8 mouse cellular contexts compared by ENCODE assay signal in the genomic region with DNA sequence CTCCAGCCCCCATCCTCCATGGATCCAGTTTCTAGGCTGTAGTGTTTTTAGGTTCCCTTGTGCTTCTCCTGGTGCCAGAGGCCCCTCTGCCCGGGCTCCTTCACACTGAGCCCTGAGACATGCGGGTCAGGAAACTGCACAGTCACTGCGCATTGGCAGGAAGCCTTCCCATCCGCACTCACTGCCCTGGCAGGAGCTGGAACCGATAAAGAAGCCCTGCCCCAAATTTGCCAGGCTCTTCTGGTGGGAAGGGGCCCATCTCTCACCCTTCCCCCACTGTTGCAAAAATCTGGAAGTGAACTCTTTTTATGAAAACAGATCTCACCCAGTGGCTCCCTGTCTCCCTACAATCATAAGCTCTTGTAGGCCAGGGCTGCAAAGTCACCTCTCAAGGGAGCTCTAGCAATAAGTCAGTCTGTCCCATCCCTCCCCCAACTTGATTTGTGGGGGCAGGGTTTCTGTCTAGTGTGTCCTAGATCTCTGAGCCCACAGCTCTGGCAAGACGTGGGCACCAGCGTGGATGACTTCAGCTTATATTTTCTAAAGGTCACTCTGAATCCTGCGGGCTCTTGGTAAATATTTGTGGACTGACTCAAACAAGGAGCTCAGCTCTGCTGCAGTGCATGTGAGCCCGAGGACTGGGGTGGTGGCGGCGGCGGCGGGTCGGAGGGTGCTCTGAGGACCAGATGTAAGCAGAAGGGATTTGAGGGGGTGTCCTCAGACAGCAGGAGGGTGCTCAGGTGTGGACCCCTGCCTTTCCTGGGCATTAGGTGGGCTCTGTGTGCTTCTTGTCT. TPM values are rescaled to one million over a fixed set of nuclear protein-coding genes. Genes with fewer than 3 reads are reported as not detected.
DNase-seq lines count a peak whose midpoint lies in the region; ATAC-seq and TF ChIP-seq lines count a peak whose summit lies in the region.

No protein-coding gene starts in this region.

- no peak for TF ChIP-seq POLR2A in limb, embryonic 14.5 days (IDR thresholded peaks at IDR 0.05; ENCODE audit: borderline replicate concordance, extremely low read depth, insufficient read depth, insufficient read length)

- H3K4me1 ChIP-seq in megakaryocyte, embryonic 14.5 days: peaks cover 74% of the 10 kb centered on the region
- H3K4me1 ChIP-seq in brown adipose tissue, adult 24 weeks (ENCODE audit: control insufficient read depth, insufficient read depth, insufficient read length, low read length): peaks cover 35% of the 10 kb centered on the region
- H3K4me1 ChIP-seq in forebrain, embryonic 14.5 days (ENCODE audit: control insufficient read depth, insufficient read depth, low read length): peaks cover 52% of the 10 kb centered on the region
- peaks cover 55% of the 10 kb centered on the region for H3K4me1 ChIP-seq in hindbrain, embryonic 14.5 days (replicated peaks; ENCODE audit: control insufficient read depth, insufficient read depth, low read length)
- H3K4me1 ChIP-seq in limb, embryonic 14.5 days (ENCODE audit: control insufficient read depth, insufficient read depth, low read length): peaks cover 59% of the 10 kb centered on the region
- peaks cover 67% of the 10 kb centered on the region for H3K4me1 ChIP-seq in midbrain, embryonic 15.5 days

- H3K27ac ChIP-seq in brown adipose tissue, adult 24 weeks (replicated peaks; ENCODE audit: low read depth, low read length): peak overlapping the region; percentile 100
- peak overlapping the region; percentile 98 for H3K27ac ChIP-seq in forebrain, embryonic 14.5 days (ENCODE audit: low read depth, low read length)
- H3K27ac ChIP-seq in hindbrain, embryonic 14.5 days: peak overlapping the region; percentile 99
- peak overlapping the region; percentile 97 for H3K27ac ChIP-seq in limb, embryonic 14.5 days (replicated peaks; ENCODE audit: low read depth, low read length)
- peak overlapping the region; percentile 95 for H3K27ac ChIP-seq in midbrain, embryonic 15.5 days

- H3K27me3 ChIP-seq in megakaryocyte, embryonic 14.5 days (replicated peaks): no peaks in the 10 kb centered on the region
- no peaks in the 10 kb centered on the region for H3K27me3 ChIP-seq in forebrain, embryonic 14.5 days (replicated peaks; ENCODE audit: control insufficient read depth, insufficient read depth, low read length)
- H3K27me3 ChIP-seq in hindbrain, embryonic 14.5 days (ENCODE audit: control insufficient read depth, insufficient read depth, low read length): no peaks in the 10 kb centered on the region
- no peaks in the 10 kb centered on the region for H3K27me3 ChIP-seq in limb, embryonic 14.5 days (ENCODE audit: control insufficient read depth, insufficient read depth, low read length)
- H3K27me3 ChIP-seq in midbrain, embryonic 15.5 days (replicated peaks): no peaks in the 10 kb centered on the region

- WGBS in forebrain, embryonic 14.5 days: 58% methylated on average over 14 of the region's 14 CpGs
- WGBS in hindbrain, embryonic 14.5 days: 57% methylated on average over 14 of the region's 14 CpGs
- WGBS in limb, embryonic 14.5 days: 38% methylated on average over 14 of the region's 14 CpGs
- 59% methylated on average over 14 of the region's 14 CpGs for WGBS in midbrain, embryonic 15.5 days

- H3K4me2 ChIP-seq in forebrain, embryonic 14.5 days (ENCODE audit: low read length): 0 out of 2 replicates have a peak overlapping the region, but pooled peaks have one; percentile 1
- peak overlapping the region; percentile 84; the same call in 1 of the 2 replicates for H3K4me2 ChIP-seq in hindbrain, embryonic 14.5 days (replicated peaks)
- peak overlapping the region; percentile 70 for H3K4me2 ChIP-seq in limb, embryonic 14.5 days (replicated peaks; ENCODE audit: low read depth, low read length, severe bottlenecking)
- H3K4me2 ChIP-seq in midbrain, embryonic 15.5 days: peak overlapping the region; percentile 14; the same call in 1 of the 2 replicates

- no peaks in the 10 kb centered on the region for H3K9me3 ChIP-seq in megakaryocyte, embryonic 14.5 days
- no peaks in the 10 kb centered on the region for H3K9me3 ChIP-seq in forebrain, embryonic 14.5 days (replicated peaks; ENCODE audit: control insufficient read depth, low read length)
- no peaks in the 10 kb centered on the region for H3K9me3 ChIP-seq in hindbrain, embryonic 14.5 days (ENCODE audit: control insufficient read depth, low read length)
- H3K9me3 ChIP-seq in limb, embryonic 14.5 days (ENCODE audit: control insufficient read depth, low read length): no peaks in the 10 kb centered on the region
- no peaks in the 10 kb centered on the region for H3K9me3 ChIP-seq in midbrain, embryonic 15.5 days

- peak; percentile 24 for DNase-seq in forebrain, embryonic 14.5 days (ENCODE audit: low spot score)
- DNase-seq in hindbrain, embryonic 14.5 days (ENCODE audit: low spot score): no peak
- no peak for DNase-seq in limb, embryonic 14.5 days (ENCODE audit: low spot score)
- DNase-seq in thymus, postnatal 25 days: peak; percentile 52

- peak overlapping the region; percentile 99 for H3K4me3 ChIP-seq in megakaryocyte, embryonic 14.5 days (replicated peaks)
- H3K4me3 ChIP-seq in brown adipose tissue, adult 24 weeks (ENCODE audit: insufficient read depth, low read depth, low read length): peak overlapping the region; percentile 62
- H3K4me3 ChIP-seq in forebrain, embryonic 14.5 days (ENCODE audit: low read depth, low read length): no peak overlapping the region
- H3K4me3 ChIP-seq in hindbrain, embryonic 14.5 days (replicated peaks; ENCODE audit: low read length): 0 out of 2 replicates have a peak overlapping the region, but pooled peaks have one; percentile 4
- no peak overlapping the region; the same call in 1 of the 2 replicates for H3K4me3 ChIP-seq in limb, embryonic 14.5 days (replicated peaks; ENCODE audit: low read length)
- no peak overlapping the region for H3K4me3 ChIP-seq in midbrain, embryonic 15.5 days

- H3K9ac ChIP-seq in forebrain, embryonic 14.5 days (ENCODE audit: low read length): peak overlapping the region; percentile 62; the same call in 1 of the 2 replicates
- peak overlapping the region; percentile 44 for H3K9ac ChIP-seq in hindbrain, embryonic 14.5 days
- peak overlapping the region; percentile 29 for H3K9ac ChIP-seq in limb, embryonic 14.5 days (ENCODE audit: low read depth, low read length, severe bottlenecking)
- H3K9ac ChIP-seq in midbrain, embryonic 15.5 days: 0 out of 2 replicates have a peak overlapping the region, but pooled peaks have one; percentile 36

- ATAC-seq in megakaryocyte, adult 5-6 weeks (ENCODE audit: poor library complexity, severe bottlenecking): no peak
- no peak for ATAC-seq in forebrain, embryonic 14.5 days
- no peak for ATAC-seq in hindbrain, embryonic 14.5 days (ENCODE audit: low FRiP score)
- ATAC-seq in limb, embryonic 14.5 days (ENCODE audit: low FRiP score, low read depth): no peak
- no peak for ATAC-seq in midbrain, embryonic 15.5 days (replicated peaks)

- H3K36me3 ChIP-seq in megakaryocyte, embryonic 14.5 days (replicated peaks; ENCODE audit: low read length): peaks cover 49% of the 10 kb centered on the region
- H3K36me3 ChIP-seq in forebrain, embryonic 14.5 days (ENCODE audit: control insufficient read depth, insufficient read depth, low read length): peaks cover 12% of the 10 kb centered on the region; the same call in 1 of the 2 replicates
- H3K36me3 ChIP-seq in hindbrain, embryonic 14.5 days (replicated peaks; ENCODE audit: control insufficient read depth, insufficient read depth): peaks cover 17% of the 10 kb centered on the region
- peaks cover 19% of the 10 kb centered on the region for H3K36me3 ChIP-seq in limb, embryonic 14.5 days (ENCODE audit: control insufficient read depth, insufficient read depth, low read length)
- no peaks in the 10 kb centered on the region; the same call in 1 of the 2 replicates for H3K36me3 ChIP-seq in midbrain, embryonic 15.5 days (replicated peaks)

RNA-seq across cellular contexts. Expression of gene Frmd8, which starts 26.8 kb away (rescaled TPM):
- polyA plus RNA-seq in megakaryocyte, embryonic 14.5 days (2012; ENCODE audit: insufficient read depth, low replicate concordance): 28.5 and 57.6 TPM in 2 replicates
- 21.4 and 21.9 TPM in 2 replicates for total RNA-seq in megakaryocyte, adult 5-6 weeks (2015)
- total RNA-seq in megakaryocyte, adult 5-6 weeks (2017): 19.3 and 23.3 TPM in 2 replicates
- 6.6 and 7.0 TPM in 2 replicates for polyA plus RNA-seq in brown adipose tissue, adult 24 weeks (2012; ENCODE audit: insufficient read depth, insufficient read length, missing spikeins)
- 13.1 and 16.0 TPM in 2 replicates for polyA plus RNA-seq in forebrain, embryonic 14.5 days (2014; fragmentation: Nextera tagmentation; extraction: Ambion mirVana)
- 11.3 and 13.1 TPM in 2 replicates for polyA plus RNA-seq in hindbrain, embryonic 14.5 days (2014; fragmentation: Nextera tagmentation; extraction: Ambion mirVana)
- 22.7 and 30.1 TPM in 2 replicates for polyA plus RNA-seq in limb, embryonic 14.5 days (2012; rRNA removed)
- 22.6 and 22.7 TPM in 2 replicates for polyA plus RNA-seq in limb, embryonic 14.5 days (2014; fragmentation: Nextera tagmentation; extraction: Ambion mirVana)
- polyA plus RNA-seq in midbrain, embryonic 15.5 days (2015; fragmentation: Nextera tagmentation; extraction: Ambion mirVana): 16.1 and 19.2 TPM in 2 replicates

RNA-seq across cellular contexts. Expression of gene Slc25a45, which starts 29.4 kb away (rescaled TPM):
- 3.6 and 6.9 TPM in 2 replicates for polyA plus RNA-seq in megakaryocyte, embryonic 14.5 days (2012; ENCODE audit: insufficient read depth, low replicate concordance)
- 55.6 and 67.9 TPM in 2 replicates for total RNA-seq in megakaryocyte, adult 5-6 weeks (2015)
- 69.1 and 73.5 TPM in 2 replicates for total RNA-seq in megakaryocyte, adult 5-6 weeks (2017)
- 2.3 and 2.4 TPM in 2 replicates for polyA plus RNA-seq in brown adipose tissue, adult 24 weeks (2012; ENCODE audit: insufficient read depth, insufficient read length, missing spikeins)
- 1.7 TPM in 2 replicates for polyA plus RNA-seq in forebrain, embryonic 14.5 days (2014; fragmentation: Nextera tagmentation; extraction: Ambion mirVana)
- polyA plus RNA-seq in hindbrain, embryonic 14.5 days (2014; fragmentation: Nextera tagmentation; extraction: Ambion mirVana): 1.5 and 2.5 TPM in 2 replicates
- polyA plus RNA-seq in limb, embryonic 14.5 days (2012; rRNA removed): 6.2 and 6.3 TPM in 2 replicates
- polyA plus RNA-seq in limb, embryonic 14.5 days (2014; fragmentation: Nextera tagmentation; extraction: Ambion mirVana): 2.5 and 3.0 TPM in 2 replicates
- 2.0 and 2.9 TPM in 2 replicates for polyA plus RNA-seq in midbrain, embryonic 15.5 days (2015; fragmentation: Nextera tagmentation; extraction: Ambion mirVana)

RNA-seq across cellular contexts. Expression of gene Tigd3, which starts 45.7 kb away (rescaled TPM):
- polyA plus RNA-seq in megakaryocyte, embryonic 14.5 days (2012; ENCODE audit: insufficient read depth, low replicate concordance): 0.57 and 1.3 TPM in 2 replicates
- total RNA-seq in megakaryocyte, adult 5-6 weeks (2015): 0.54 and 0.59 TPM in 2 replicates
- total RNA-seq in megakaryocyte, adult 5-6 weeks (2017): 1.0 and 1.8 TPM in 2 replicates
- not detected in 2 replicates for polyA plus RNA-seq in brown adipose tissue, adult 24 weeks (2012; ENCODE audit: insufficient read depth, insufficient read length, missing spikeins)
- polyA plus RNA-seq in forebrain, embryonic 14.5 days (2014; fragmentation: Nextera tagmentation; extraction: Ambion mirVana): 7.0 and 7.1 TPM in 2 replicates
- 6.1 and 9.4 TPM in 2 replicates for polyA plus RNA-seq in hindbrain, embryonic 14.5 days (2014; fragmentation: Nextera tagmentation; extraction: Ambion mirVana)
- 4.8 TPM in 2 replicates for polyA plus RNA-seq in limb, embryonic 14.5 days (2012; rRNA removed)
- 1.7 and 2.0 TPM in 2 replicates for polyA plus RNA-seq in limb, embryonic 14.5 days (2014; fragmentation: Nextera tagmentation; extraction: Ambion mirVana)
- 13.8 and 16.4 TPM in 2 replicates for polyA plus RNA-seq in midbrain, embryonic 15.5 days (2015; fragmentation: Nextera tagmentation; extraction: Ambion mirVana)

Comparison
In these comparisons a context has a peak if more than half of its experiments do, and no peak if none do; other contexts are left out.
1. H3K4me3 ChIP-seq: peak in megakaryocyte, embryonic 14.5 days (single experiment), brown adipose tissue, adult 24 weeks (single experiment) and hindbrain, embryonic 14.5 days (single experiment); none in forebrain, embryonic 14.5 days (single experiment), limb, embryonic 14.5 days (single experiment) and midbrain, embryonic 15.5 days (single experiment).
2. DNase-seq: peak in forebrain, embryonic 14.5 days (single experiment) and thymus, postnatal 25 days (single experiment); none in hindbrain, embryonic 14.5 days (single experiment) and limb, embryonic 14.5 days (single experiment).
3. H3K4me2 ChIP-seq: peak in every context shown above with its lines; median percentile 84 in hindbrain, embryonic 14.5 days; 70 in limb, embryonic 14.5 days; 14 in midbrain, embryonic 15.5 days; 1 in forebrain, embryonic 14.5 days.
4. Peak in every context shown above with its lines, with median percentiles within 50 percentile points of each other: H3K27ac ChIP-seq and H3K9ac ChIP-seq.